Mouse (Mus musculus): Measurements from ENCODE around the gene Gm11492.

- TF ChIP-seq FLI1 (IDR thresholded peaks at IDR 0.05; ENCODE audit: low read length): no peak
- no peak for TF ChIP-seq GATA1 (IDR thresholded peaks at IDR 0.05; ENCODE audit: borderline replicate concordance, low read length)
These were observed 17.0 kb downstream of the Gm11492 start for GRCm38 (mm10) chr11:87583291-87584034.
